Mouse (Mus musculus): ENCODE measurements around the gene Irgc1. TPM values are rescaled to one million over a fixed set of nuclear protein-coding genes. Genes with fewer than 3 reads are reported as not detected.

The Irgc1 gene
- polyA plus RNA-seq, 1 experiment from 2014 or later = not detected

DNA sequence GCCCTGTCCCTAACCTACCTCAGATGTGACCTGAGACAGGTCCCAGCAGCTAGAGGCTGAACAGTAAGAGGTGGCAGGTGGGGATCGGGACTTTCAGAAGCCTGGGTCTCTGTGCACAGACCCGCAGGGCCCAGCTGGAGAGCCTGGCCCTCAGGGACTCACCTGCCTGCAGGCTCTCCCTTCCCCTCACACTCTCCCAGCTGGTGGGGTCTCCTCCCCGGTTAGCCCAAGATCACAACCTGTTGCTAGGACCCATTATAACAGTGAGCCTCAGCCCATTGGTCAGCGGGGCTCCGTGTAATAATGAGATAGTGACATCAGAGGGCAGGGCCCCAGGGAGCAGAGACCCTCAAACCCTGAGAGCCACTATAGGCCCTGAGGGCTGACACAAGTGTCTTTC, 16.8 kb downstream of the Irgc1 start:
- Histone ChIP-seq H3K4me3 (ENCODE audit: inconsistent target) (no peak overlapping the region), H3K36me3 (ENCODE audit: inconsistent target) (no peaks in the 10 kb centered on the region), H3K27ac (no peak overlapping the region), H3K79me2 (ENCODE audit: inconsistent target) (no peaks in the 10 kb centered on the region)
- 100% methylated on average over 5 of the region's 5 CpGs for WGBS (ENCODE audit: missing documents)

GRCm38 (mm10) chr7:24431713-24432112, 20.4 kb downstream of the Irgc1 start:
- H3K4me3 ChIP-seq (ENCODE audit: inconsistent target) = no peak overlapping the region
- WGBS (ENCODE audit: missing documents) = 95% methylated on average over 11 of the region's 11 CpGs

GRCm38 (mm10) chr7:24430551-24431345, 21.3 kb downstream of the Irgc1 start:
- no peak overlapping the region for H3K27ac ChIP-seq
- no peaks in the 10 kb centered on the region for H3K79me2 ChIP-seq (ENCODE audit: inconsistent target)
- WGBS (ENCODE audit: missing documents) = 85% methylated on average over 8 of the region's 15 CpGs
- no peaks in the 10 kb centered on the region for H3K36me3 ChIP-seq (ENCODE audit: inconsistent target)
- H3K4me3 ChIP-seq (ENCODE audit: inconsistent target) = no peak overlapping the region

More at GRCm38 (mm10) chr7:24431713-24432112, 20.4 kb downstream of the Irgc1 start:
- Histone ChIP-seq H3K79me2 (ENCODE audit: inconsistent target) (no peaks in the 10 kb centered on the region), H3K27ac (no peak overlapping the region), H3K36me3 (ENCODE audit: inconsistent target) (no peaks in the 10 kb centered on the region)

GRCm38 (mm10) chr7:24429413-24430112, 22.5 kb downstream of the Irgc1 start:
- no peak overlapping the region for H3K4me3 ChIP-seq (ENCODE audit: inconsistent target)
- H3K27ac ChIP-seq = no peak overlapping the region
- H3K79me2 ChIP-seq (ENCODE audit: inconsistent target) = no peaks in the 10 kb centered on the region
- no peaks in the 10 kb centered on the region for H3K36me3 ChIP-seq (ENCODE audit: inconsistent target)
- 92% methylated on average over 16 of the region's 16 CpGs for WGBS (ENCODE audit: missing documents)

DNA sequence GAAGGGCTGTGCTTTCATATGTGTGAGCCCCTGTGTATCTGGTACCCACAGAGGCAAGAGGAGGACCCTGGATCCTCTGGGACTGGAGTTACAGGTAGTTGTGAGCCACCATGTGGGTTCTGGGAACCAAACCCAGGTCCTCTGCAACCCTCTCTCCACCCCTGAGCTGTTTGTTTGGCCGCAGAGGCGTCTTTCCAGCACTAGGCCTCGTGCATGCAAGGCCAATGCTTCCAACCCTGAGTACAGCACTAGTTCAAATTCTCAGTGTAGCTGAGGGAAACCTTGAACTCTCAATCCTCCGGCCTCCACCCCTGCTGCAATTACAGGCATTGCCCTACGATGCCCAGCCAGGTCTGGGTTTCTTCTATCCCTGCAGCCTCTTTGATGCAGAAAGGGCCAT, 23.4 kb downstream of the Irgc1 start:
- no peak overlapping the region for H3K27ac ChIP-seq
- 93% methylated on average over 5 of the region's 5 CpGs for WGBS (ENCODE audit: missing documents)
- H3K36me3 ChIP-seq (ENCODE audit: inconsistent target) = no peaks in the 10 kb centered on the region
- no peak overlapping the region for H3K4me3 ChIP-seq (ENCODE audit: inconsistent target)
- no peaks in the 10 kb centered on the region for H3K79me2 ChIP-seq (ENCODE audit: inconsistent target)

DNA sequence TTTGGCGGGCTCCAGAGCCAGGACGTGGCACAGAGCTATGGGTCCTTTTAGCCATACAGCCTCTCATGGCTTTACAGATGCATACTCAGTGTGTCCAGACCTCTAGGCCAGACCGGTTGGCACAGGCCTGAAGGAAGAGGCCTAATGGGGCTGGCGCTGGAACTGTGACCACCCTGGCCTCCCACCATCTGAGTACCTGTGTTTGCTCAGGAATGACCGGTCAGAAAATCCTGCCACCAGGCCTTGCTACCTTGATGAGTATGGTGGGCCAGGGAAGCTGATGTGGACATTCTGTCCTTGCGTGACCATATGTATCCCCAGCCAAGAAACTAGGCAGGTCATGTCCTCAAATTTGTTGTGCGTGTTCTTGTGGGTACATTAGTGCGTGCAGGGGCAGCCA, 24.9 kb downstream of the Irgc1 start:
- no peak overlapping the region for H3K4me3 ChIP-seq (ENCODE audit: inconsistent target)
- no peaks in the 10 kb centered on the region for H3K79me2 ChIP-seq (ENCODE audit: inconsistent target)
- no peak overlapping the region for H3K27ac ChIP-seq
- WGBS (ENCODE audit: missing documents) = 99% methylated on average over 7 of the region's 8 CpGs
- H3K36me3 ChIP-seq (ENCODE audit: inconsistent target) = peaks cover 11% of the 10 kb centered on the region

GRCm38 (mm10) chr7:24425919-24426318, 26.2 kb downstream of the Irgc1 start:
- no peaks in the 10 kb centered on the region for H3K79me2 ChIP-seq (ENCODE audit: inconsistent target)
- H3K27ac ChIP-seq = no peak overlapping the region
- no peak overlapping the region for H3K4me3 ChIP-seq (ENCODE audit: inconsistent target)
- 94% methylated on average over 9 of the region's 9 CpGs for WGBS (ENCODE audit: missing documents)
- H3K36me3 ChIP-seq (ENCODE audit: inconsistent target) = peaks cover 23% of the 10 kb centered on the region

- peaks cover 40% of the 10 kb centered on the region for H3K36me3 ChIP-seq (ENCODE audit: inconsistent target)
- no peaks in the 10 kb centered on the region for H3K79me2 ChIP-seq (ENCODE audit: inconsistent target)
- 92% methylated on average over 12 of the region's 12 CpGs for WGBS (ENCODE audit: missing documents)
- H3K27ac ChIP-seq = no peak overlapping the region
- no peak overlapping the region for H3K4me3 ChIP-seq (ENCODE audit: inconsistent target)
Measured at GRCm38 (mm10) chr7:24423956-24424732, 28.0 kb downstream of the Irgc1 start.

- Histone ChIP-seq H3K36me3 (ENCODE audit: inconsistent target) (peaks cover 43% of the 10 kb centered on the region), H3K79me2 (ENCODE audit: inconsistent target) (no peaks in the 10 kb centered on the region), H3K27ac (no peak overlapping the region), H3K4me3 (ENCODE audit: inconsistent target) (no peak overlapping the region)
- WGBS (ENCODE audit: missing documents) = 94% methylated on average over 15 of the region's 15 CpGs
Measured at GRCm38 (mm10) chr7:24423107-24423763, 28.9 kb downstream of the Irgc1 start.

- Histone ChIP-seq H3K36me3 (ENCODE audit: inconsistent target) (peaks cover 50% of the 10 kb centered on the region), H3K27ac (no peak overlapping the region), H3K4me3 (ENCODE audit: inconsistent target) (no peak overlapping the region), H3K79me2 (ENCODE audit: inconsistent target) (no peaks in the 10 kb centered on the region)
- WGBS (ENCODE audit: missing documents) = 97% methylated on average over 7 of the region's 8 CpGs
Measured at GRCm38 (mm10) chr7:24422251-24422650, 29.8 kb downstream of the Irgc1 start.

GRCm38 (mm10) chr7:24421648-24422047, 30.4 kb downstream of the Irgc1 start:
- Histone ChIP-seq H3K79me2 (ENCODE audit: inconsistent target) (no peaks in the 10 kb centered on the region), H3K4me3 (ENCODE audit: inconsistent target) (no peak overlapping the region), H3K36me3 (ENCODE audit: inconsistent target) (peaks cover 54% of the 10 kb centered on the region), H3K27ac (no peak overlapping the region)
- 96% methylated on average over 7 of the region's 7 CpGs for WGBS (ENCODE audit: missing documents)

DNA sequence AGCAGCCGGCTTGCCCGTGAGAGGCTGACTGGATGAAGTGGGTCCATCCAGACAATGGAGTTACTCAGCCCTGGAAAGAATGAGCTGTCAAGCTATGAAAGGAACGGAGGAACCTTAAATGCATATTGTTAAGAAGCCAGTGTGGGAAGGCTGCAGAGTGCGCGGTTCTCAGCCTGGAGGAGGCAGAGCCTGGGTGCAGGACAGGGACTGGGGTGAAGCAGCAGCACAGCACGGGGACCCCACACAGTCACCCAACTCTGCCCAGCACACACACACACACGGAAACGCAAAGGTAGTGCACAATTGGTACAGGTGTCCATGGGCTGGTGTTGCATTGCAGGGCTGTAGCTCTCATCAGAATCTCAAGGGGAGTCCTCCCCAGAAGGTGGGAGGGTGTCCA, 32.5 kb downstream of the Irgc1 start:
- Histone ChIP-seq H3K79me2 (ENCODE audit: inconsistent target) (no peaks in the 10 kb centered on the region), H3K4me3 (ENCODE audit: inconsistent target) (no peak overlapping the region), H3K36me3 (ENCODE audit: inconsistent target) (peaks cover 69% of the 10 kb centered on the region), H3K27ac (no peak overlapping the region)
- 95% methylated on average over 8 of the region's 8 CpGs for WGBS (ENCODE audit: missing documents)

GRCm38 (mm10) chr7:24415261-24415660, 36.8 kb downstream of the Irgc1 start:
- H3K36me3 ChIP-seq (ENCODE audit: inconsistent target) = peaks cover 49% of the 10 kb centered on the region
- H3K79me2 ChIP-seq (ENCODE audit: inconsistent target) = no peaks in the 10 kb centered on the region
- H3K4me3 ChIP-seq (ENCODE audit: inconsistent target) = no peak overlapping the region
- H3K27ac ChIP-seq = no peak overlapping the region
- 97% methylated on average over 7 of the region's 7 CpGs for WGBS (ENCODE audit: missing documents)

DNA sequence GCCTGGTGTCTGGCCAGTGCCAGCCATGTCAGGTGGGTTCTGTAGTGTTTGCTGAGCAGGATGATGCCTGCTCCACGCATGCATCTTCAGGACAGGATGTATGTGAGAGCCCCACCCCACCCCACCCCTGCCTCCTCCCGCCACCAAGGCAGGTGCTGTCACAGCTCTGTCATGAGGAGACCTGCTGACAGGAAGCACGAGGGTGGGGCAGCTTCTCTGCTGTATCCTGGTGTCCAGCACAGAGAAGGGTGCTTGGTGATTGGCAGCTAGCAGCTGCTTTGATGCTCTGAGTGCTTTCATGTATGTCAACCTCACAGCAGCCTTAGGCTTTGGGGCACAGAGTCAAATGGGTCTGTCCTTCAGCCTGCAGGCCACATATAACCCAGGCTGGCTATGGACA, 38.5 kb downstream of the Irgc1 start:
- WGBS (ENCODE audit: missing documents) = 96% methylated on average over 3 of the region's 3 CpGs
- Histone ChIP-seq H3K79me2 (ENCODE audit: inconsistent target) (no peaks in the 10 kb centered on the region), H3K36me3 (ENCODE audit: inconsistent target) (peaks cover 47% of the 10 kb centered on the region), H3K27ac (no peak overlapping the region), H3K4me3 (ENCODE audit: inconsistent target) (no peak overlapping the region)
